Mouse (Mus musculus): ENCODE data around the gene Nt5c2.

Gene Nt5c2

DNA sequence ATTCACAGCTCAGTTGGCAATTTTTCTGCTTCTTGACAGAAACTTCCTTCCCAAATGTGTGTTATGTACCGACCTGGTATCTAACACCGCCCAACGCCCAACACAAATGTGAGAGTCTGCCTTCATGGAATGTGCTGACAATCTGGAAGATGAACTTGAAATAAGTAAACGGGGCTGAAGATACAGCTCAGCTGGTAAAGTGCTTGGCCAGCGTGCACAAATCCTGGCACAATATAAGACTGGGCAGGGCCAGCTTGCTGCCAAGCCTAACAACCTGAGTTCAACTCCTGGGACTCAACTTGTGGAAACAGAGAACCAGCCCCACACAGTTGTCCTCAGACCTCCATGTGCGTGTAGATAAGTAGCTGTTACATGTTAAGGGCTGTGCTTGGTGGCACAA is 48.6 kb downstream of the Nt5c2 start:
- no peak for DNase-seq (ENCODE audit: low spot score)

DNA sequence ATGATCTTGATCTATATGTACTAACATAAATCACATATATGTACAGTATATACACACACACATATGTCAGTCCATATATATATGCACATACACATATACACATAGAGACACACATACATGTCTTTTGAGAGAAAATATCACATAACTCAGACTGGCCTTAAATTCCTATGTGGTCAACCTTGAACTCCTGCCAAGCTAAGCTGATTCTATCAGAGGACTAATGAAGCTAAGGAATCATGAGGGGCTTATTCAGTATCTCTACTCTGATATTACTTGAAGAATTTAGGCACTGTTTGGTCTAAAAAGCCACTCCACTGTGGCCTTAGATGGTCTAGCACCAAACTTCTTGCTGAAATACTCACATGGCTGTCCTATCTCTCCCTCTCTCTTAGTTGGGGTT is 49.5 kb downstream of the Nt5c2 start:
- no peak for DNase-seq (ENCODE audit: low spot score)

DNA sequence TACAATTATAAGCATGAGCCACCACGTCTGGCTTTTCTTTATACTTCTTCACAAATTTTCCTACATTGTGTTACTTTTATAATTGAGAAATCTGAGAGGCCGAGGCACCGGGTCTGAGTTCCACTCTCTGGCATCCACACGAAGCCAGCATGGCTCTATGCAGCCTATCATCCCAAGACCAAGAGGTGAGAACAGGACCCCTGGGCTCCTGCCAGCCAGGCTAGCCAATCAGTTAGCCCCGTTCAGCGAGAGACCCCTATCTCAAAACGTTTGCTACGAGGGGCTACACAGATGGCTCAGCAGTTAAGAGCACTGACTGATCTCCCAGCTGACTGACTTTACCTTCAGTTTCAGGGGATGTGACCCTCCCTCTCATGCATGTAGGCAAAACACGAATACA is 50.6 kb downstream of the Nt5c2 start:
- no peak for DNase-seq (ENCODE audit: low spot score)

DNA sequence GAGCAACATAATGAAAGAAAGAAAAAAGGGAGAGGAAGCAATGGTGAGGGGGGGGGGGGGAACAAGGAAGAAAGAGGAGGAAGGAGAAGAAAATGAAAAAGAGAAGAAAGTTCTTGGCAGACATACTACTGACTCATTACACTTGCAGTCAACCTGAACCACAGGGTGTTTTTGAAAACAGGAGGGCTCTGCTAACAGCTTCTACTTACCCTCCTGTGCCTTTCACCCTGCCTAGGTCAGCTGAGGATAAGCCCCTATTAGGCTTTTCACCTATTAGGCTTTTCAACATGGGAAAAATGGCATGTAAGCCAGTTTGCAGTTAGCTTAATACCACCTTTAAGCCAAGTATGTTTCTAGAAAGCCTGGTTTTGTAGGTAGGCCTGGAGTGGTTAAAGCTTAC is 51.5 kb downstream of the Nt5c2 start:
- no peak for DNase-seq (ENCODE audit: low spot score)

DNA sequence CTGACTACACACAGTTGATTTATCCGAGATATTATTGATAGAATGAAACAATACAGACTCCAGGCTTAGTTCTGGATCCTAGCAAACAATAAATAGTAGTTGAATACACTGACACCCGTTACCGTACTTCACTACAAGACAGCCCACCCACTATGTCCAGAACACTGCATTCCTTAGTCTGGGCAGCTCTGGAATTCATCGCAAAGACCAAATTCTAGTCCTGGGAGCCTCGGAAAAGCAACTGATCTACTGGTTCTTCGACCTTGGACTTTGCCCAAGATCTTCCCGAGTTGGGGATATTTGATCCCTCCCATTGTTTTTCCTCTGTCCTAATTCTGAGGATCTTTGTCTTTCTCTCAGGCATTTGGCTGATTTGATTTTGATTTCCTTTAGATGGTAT is 52.1 kb downstream of the Nt5c2 start:
- DNase-seq (ENCODE audit: low spot score): peak; percentile 43

DNA sequence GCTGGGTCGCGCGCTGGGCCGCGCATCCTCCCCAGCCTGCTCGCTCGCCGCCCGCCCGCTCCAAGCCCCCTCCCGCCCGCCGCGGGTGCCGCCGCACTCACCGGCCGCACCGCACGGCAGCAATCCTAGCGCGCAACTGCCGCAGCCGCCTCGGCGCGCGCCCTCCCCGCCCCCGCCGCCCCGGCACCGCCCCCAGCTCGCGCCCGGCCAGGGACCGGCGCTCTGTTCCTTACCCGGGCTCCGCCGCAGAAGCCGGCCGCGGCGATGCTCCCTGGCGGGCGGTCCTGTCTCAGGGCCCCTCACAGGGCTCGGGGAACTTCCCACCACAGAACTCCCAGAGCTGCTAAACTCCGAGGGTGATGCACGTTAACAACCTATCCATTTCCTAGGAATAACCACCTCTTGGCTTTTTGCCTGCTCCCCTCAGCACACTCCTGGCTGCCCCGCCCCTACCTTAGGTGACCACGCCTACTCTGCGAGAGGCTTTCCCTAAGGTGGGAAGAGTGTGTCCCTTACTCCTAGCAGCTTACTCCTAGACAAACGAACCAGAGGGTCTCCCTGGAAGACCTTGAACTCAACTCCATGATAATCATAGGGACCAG is 52.7 kb downstream of the Nt5c2 start:
- DNase-seq (ENCODE audit: low spot score): peak; percentile 88

DNA sequence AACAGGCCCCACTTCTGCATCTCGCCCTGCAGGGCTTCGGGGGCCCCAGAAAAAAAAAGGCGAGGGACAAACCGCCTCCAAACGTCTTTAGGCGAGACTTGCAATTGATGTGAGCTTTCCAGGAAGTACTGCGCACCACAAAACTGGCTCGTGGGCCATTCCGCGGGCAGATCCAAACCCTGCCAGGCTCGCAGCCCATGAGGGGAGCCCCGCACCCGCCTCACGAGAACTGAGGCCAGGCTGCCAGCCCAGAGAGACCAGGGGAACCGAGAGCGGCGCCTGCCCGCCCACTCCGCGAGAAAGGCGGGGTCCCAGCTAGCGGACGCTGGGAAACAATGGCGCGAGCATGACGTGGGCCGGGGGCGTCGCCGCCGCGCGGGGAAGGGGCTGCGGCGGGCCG is 53.3 kb downstream of the Nt5c2 start:
- peak; percentile 88 for DNase-seq (ENCODE audit: low spot score)

DNA sequence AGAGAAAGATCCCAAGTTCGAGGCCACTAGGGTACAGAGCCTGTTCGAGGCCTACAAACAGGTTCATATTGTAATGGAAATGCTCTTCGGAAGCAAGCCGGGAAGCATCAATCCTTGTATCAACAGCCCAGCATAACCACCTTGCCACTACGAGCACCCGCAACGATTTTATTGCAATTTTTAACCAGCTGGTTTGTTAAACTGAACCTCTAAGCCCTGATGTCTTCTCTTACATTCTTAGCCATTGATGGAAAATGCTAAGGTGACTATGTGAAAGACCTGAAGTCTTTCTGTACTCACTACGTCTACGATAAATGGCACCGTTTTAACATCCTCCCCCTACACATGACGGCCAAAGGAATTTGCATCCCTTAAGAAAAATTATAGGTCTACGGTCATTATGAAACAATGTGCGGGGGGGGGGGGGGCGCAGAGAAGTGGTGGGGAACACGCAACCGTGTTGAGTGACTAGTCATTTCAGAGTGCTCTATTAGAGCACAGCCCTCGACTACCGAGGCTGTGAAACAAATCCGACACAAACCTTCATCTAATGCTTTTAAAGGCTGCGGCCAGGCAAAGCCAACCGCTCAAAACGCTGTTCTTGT is 53.8 kb downstream of the Nt5c2 start:
- DNase-seq (ENCODE audit: low spot score): no peak

DNA sequence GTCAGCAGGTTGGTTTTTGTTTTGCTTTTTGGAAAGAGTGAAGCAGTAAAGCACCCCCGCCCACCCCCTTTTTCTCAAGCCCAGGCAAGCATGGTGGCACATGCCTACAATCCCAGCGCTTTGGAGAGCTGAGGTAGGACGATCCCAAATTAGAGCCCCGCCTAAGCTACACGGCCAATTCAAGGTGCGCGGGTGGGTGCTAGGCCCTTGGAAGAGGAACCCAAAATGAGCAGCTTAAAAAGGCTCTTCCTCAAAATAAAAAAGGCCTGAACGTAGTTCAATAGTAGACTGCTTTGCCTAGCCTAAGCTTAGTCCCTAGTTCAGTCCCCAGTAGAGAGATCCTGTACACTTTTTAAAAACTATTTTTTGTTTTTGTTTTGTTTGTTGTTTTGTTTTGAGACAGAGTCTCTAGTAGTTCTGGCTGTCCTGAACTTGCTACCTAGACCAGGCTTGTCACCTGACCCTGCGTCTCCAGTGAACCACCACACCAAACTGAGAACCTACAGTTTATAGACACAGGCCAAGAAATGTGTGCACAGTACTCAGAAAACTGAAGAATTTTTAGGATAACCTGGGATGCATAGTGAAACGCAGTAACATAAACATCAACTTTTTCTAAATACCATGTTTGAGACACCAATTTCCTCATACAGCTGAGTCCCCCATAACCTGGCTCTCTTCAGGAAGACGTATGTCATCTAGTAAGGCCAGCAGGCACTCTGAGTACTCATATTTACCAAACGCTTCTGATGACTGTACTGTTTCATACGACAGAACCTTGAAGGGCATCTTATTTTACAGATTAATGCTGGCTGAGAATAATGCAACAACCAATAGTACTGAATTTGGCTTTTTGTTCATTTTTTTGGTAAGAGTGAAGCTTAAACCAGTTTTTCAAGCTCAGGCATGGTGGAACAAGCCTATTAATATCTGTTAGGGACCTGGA is 54.6 kb downstream of the Nt5c2 start:
- peak; percentile 40 for DNase-seq (ENCODE audit: low spot score)

DNA sequence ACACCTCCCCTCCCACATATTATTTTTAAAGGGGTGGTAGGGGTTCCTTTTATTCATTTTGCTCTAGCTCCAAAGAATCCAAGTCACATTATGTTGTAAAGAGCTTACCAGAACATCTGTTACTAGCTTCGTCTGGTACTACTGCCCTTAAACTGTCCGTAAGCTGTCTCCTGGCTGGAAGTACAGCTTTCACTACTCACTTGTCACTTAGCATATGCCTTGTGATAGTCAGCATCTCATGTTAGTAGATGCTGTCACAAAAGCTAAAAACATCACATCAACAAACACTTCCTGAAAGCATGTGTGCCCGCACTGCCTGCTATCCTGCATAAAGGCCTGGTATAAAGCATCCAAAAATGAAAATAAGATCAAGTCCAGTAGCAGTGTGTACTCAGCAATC is 55.4 kb downstream of the Nt5c2 start:
- DNase-seq (ENCODE audit: low spot score): no peak

DNA sequence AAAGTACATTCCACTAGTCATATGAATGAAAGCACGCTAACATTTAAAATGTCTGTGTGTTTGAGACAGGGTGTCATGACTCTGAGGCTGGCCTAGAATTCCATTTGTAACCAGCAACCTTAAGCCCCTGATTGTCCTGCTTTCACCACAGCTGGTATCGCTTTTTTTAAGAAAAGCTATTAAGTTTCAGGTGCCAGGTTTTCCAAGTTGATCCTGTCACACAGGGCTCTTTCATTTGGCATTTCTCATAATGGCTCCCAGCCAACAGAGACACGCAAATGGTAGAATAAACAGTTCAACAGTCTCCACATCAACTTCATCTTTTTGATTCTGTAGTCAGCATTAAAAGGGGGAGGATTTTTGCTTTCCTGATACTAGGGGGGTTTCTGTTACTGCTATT is 56.4 kb downstream of the Nt5c2 start:
- peak; percentile 35 for DNase-seq (ENCODE audit: low spot score)

DNA sequence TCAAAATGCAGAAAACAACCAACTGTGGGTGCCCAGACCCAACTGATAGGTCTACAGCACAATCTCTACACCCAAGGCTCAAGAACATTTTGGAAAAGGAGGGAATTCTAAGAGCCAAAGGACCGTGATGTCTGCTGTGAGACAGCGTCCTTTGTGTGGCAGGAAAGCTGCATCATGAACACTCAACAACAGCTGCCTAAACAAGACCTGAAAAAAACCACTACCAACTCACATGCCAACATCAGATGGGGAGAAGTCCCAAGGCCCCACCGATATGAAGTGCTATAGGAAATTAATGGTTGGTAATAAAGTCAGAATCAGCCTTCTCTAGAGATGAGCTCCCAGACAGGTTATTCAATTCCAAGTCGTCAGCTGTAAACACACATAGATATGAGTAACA is 57.0 kb downstream of the Nt5c2 start:
- peak; percentile 23 for DNase-seq (ENCODE audit: low spot score)

DNA sequence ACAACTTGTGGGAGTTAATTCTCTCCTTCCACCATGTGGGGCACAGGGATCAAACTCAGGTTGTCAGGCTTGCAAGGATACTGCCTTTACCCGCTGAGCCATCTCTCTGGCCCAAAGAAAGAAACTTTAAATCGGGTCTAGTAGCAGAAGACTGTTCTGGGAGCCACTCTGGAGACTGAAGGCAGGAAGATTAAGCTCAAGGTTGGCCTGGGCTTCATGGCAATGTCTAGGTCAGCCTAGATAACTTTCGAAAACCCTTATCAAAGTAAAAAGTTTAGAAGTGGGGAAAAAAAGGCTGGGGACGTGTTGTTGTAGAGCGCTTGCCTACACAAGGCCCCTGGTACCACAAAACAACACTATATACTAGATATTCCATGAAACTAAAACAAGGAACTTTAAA is 58.0 kb downstream of the Nt5c2 start:
- DNase-seq (ENCODE audit: low spot score): no peak

DNA sequence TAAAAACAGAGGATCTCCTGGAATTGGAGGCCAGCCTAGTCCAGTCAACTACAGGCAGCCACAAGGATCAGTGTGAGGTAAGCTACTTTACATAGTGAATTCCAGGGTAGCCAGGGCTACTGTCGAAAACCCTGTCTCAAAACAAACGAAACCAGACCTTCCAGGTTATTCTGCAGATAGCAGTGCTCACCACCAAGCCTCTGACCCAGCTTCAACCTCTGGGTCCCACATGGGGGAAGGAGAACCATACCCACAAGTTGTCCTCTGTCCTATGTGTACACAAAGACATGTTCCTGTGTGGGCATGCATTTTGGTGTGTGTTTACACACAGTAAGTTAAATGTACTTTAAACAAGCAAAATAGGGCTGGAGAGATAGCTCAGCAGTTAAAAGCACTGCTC is 58.5 kb downstream of the Nt5c2 start:
- no peak for DNase-seq (ENCODE audit: low spot score)

DNA sequence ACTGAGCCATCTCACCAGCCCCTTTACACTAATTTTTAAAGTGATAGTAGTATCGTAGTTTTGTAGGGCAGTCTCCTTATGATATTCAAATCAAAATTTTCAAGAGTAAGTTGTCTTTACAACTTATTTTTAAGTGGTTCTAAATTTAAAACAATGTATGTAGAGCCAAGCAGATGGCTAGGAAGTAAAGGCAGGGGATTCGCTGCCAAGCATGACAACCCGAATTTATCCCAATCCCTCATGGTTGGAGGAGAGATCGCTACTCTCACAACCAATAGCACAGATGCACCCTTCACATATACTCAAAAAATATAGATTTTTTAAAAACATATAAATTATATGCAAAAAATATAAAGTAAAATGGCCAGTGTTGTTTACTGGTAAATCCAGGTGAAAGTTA is 59.3 kb downstream of the Nt5c2 start:
- DNase-seq (ENCODE audit: low spot score): no peak

DNA sequence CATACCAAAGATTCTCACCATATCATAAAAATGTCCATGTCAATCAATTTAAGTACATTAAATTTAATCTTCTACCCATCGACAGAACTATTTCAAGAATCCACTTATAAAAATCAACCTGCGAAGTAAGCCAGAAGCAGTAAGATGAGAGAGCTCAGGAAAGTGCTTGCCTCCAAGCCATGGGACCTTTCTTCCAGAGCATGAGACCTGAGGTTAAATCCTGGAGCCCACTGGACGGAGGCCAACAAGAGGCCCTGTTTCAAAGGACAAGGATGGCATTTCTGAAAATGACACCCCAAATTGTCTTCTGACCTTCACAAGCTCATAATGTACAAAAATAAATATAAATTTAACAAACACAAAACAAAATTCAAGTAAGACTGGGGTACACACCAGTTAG is 61.4 kb downstream of the Nt5c2 start:
- DNase-seq (ENCODE audit: low spot score): no peak

DNA sequence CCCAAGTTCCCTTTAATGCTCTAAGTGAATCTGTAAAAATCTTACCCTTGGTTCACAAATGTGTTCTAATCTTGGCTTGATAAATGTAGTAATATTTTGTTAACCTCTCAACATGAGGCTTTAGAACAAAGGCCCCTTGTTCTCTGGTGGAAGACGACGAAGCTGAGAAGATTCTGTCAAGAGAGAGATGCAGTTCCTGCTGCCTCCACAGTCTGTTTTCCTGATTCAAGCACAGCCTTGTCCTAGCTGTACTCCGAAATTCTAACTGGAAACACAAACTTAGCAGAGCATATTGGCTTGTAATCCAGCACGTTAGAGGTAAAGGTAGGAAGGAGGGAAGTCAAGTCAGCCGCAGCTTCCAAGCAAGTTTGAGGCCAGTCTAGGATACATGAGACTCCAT is 62.0 kb downstream of the Nt5c2 start:
- DNase-seq (ENCODE audit: low spot score): no peak

DNA sequence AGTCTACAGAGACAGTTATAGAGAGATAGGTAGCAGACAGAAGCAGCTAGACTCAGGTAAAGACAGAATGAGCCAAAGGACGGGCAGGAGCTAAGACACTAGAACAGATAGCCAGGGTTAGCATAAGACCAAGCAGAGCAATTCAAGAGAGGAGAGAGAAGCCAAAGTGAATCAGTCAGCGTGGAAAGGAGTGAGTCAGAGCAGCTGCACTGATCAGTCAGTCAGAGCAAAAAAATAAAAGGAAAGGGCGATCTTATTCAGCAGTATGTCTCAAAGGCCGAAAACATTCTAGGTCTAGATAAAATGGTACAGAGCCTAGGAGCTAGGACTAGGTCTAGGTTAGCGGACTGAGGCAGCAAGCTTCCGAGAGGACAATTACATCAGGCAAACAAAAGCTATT is 70.6 kb downstream of the Nt5c2 start:
- DNase-seq (ENCODE audit: low spot score): no peak

DNA sequence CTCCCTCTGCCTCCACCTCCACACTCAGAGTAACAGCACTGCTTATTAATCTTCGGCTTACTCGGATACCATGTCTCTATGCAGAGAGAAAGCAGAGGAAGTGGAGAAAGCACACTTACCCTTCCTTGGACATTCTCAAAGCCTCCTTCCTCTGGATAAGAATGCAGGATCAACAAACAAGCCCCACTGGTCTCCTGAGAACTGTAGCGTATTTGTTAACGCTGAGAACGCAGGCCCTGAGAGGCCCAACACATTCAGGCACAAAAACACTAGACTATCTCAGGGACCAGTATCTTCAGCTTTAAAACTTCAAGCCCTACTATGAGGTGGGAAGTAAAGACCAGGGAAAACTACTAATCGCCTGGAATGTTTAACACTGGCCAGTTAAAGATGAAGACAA is 77.8 kb downstream of the Nt5c2 start:
- DNase-seq (ENCODE audit: low spot score): no peak

DNA sequence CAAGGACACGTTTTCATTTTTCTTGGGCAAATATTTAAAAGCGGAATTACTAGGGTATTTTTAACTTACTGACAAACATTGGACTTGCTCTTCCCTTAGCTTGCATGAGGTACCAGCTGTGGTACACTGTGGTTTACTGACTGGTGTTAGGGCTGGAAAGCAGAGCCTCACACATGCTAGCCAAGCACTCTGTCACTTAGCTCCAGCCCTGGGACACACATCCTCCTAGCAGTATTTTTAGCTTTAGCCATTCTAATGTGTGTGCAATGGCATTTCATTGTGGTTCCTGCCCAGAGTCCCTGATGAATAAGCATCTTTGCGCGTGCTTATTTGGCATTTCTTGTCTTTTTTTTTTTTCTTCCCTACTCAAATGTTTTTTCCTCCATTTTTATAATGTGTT is 80.9 kb downstream of the Nt5c2 start:
- no peak for DNase-seq (ENCODE audit: low spot score)

DNA sequence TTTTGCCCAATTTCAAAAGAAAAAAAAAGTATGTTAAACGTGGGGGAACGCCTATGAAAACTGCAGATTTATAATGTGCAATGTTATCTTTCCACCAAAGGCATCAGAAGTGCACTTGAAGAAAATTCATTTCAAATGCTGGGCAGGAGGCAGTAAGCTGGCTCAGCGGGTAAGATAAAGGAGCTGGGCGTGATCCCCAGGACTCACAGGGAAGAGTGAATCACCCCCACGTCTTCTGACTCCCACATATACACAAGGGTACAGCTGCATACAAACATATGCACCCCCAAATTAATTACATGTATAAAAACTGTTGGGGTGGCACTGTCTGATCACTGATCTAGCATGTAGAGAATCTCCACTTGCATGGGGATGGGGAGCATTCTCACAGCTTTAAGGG is 82.3 kb downstream of the Nt5c2 start:
- DNase-seq (ENCODE audit: low spot score): no peak

DNA sequence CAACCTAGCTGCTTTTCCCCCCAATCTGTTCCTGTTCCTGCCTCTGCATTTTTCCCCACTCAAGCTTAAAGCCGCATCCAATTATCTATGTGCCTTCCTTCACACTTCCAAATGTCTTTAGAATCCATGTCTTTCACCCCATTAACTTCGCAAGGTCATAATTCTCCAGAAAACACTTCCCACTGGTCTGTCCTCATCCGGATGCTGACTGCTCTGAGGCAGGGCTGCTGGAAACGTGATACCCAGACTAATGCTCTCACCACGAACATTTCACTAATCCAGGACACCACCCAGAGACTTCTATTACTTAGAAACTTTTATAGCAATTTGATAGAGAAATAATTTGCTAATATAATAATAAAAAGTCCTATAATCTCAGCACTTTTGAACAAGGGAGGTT is 84.9 kb downstream of the Nt5c2 start:
- no peak for DNase-seq (ENCODE audit: low spot score)

DNA sequence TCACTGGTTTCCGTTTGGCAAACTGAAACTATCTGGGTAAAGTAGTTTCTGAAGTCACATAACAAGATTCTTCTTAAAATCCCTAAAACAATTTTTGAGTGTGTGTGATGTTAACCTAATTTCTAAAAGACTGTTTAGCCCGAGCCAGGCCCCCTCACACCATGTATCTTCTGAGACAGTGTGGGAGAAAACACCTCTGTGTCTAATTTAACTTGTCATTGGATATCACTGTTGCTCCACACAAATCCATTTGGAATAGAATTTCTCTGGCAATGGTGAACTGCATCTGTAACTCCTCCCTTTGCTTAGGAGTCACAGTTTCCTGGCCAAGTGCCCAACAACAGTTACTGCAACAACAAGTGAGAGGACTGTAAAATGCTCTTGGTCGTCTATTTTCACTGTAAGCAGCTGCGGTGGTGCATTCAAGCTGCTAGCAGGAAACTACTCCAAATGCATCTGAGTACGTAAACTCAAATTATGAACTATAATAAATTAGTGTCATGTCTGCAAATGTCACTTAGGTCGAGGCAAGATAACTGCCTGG is 85.8 kb downstream of the Nt5c2 start:
- DNase-seq (ENCODE audit: low spot score): peak; percentile 73
